Mouse (Mus musculus) MEL (cell line): ENCODE measurements around the gene Minos1.

Source experiments
- GABPA ChIP-seq: IDR thresholded peaks from 2 replicates; pipeline ENCODE4 v1.6.1; 2012; ENCODE audit warnings: low read depth, mild to moderate bottlenecking, inconsistent platforms, low read length, improper control_type of control experiment, moderate library complexity
- NELFE ChIP-seq: IDR thresholded peaks from 2 replicates; pipeline ENCODE4 v1.6.1; 2011; ENCODE audit warnings: low read depth, low read length, improper control_type of control experiment
- POLR2A ChIP-seq, 2 experiments: IDR thresholded peaks; 2 replicates each; pipeline ENCODE4 v1.6.1; 2011 to 2012; ENCODE audit warnings: low read length in 2 of 2, mild to moderate bottlenecking in 2 of 2, control low read depth in 1 of 2, improper control_type of control experiment in 1 of 2, low read depth in 1 of 2, moderate library complexity in 1 of 2; ENCODE audit not compliant: control insufficient read depth in 1 of 2, insufficient read depth in 1 of 2, poor library complexity in 1 of 2
- RCOR1 ChIP-seq: IDR thresholded peaks from 2 replicates; pipeline ENCODE4 v1.6.1; 2012; ENCODE audit warnings: low read depth, mild to moderate bottlenecking, inconsistent platforms, low read length, improper control_type of control experiment
- TBP ChIP-seq: IDR thresholded peaks from 2 replicates; pipeline ENCODE4 v1.8.0; 2011; ENCODE audit warnings: low read depth, low read length, improper control_type of control experiment
- TCF12 ChIP-seq: IDR thresholded peaks from 2 replicates; pipeline ENCODE4 v1.6.1; 2014; ENCODE audit warnings: low read depth, mild to moderate bottlenecking, inconsistent platforms, low read length, improper control_type of control experiment, moderate library complexity
- USF1 ChIP-seq: IDR thresholded peaks from 2 replicates; pipeline ENCODE4 v1.6.1; 2014; ENCODE audit warnings: low read depth, mild to moderate bottlenecking, inconsistent platforms, low read length, improper control_type of control experiment, moderate library complexity

- no peak for TF ChIP-seq TCF12
- TF ChIP-seq USF1: no peak
- TF ChIP-seq GABPA: no peak
- TF ChIP-seq POLR2A (IDR thresholded peaks at IDR 0.05; ENCODE audit: control insufficient read depth in 1 of 2, insufficient read depth in 1 of 2, low read depth in 1 of 2, low read length in 2 of 2, poor library complexity in 1 of 2): no peak
- TF ChIP-seq RCOR1: no peak
- no peak for TF ChIP-seq NELFE
- no peak for TF ChIP-seq TBP
These were observed 47.0 kb upstream of the Minos1 start for GRCm38 (mm10) chr4:139177921-139178320.
